Comparison of ENCODE assay signal across 20 mouse cellular contexts in the genomic region with DNA sequence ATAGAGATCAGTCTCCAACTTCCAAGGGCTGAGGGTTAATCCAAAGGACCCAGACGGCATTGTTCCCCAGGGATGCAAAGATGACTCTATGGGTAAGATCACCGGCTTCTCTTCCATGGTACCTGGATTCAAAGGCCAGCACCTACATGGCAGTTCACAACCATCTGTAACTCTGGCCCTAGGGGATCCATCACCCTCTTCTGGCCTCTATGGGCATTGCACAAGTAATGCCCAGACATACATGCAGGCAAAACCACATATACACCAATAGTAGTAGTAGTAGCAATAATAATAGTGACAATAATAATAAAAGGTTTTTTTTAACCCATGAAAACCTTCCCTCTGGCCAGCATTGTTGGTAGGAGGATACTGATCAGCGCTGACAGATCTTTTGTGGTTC.
DNase-seq lines count a peak whose midpoint lies in the region; ATAC-seq and TF ChIP-seq lines count a peak whose summit lies in the region.
"Had no signal": no experiment of that assay in that cellular context is flagged by ENCODE, and none has a peak within 500 bp of the region (broad histone marks: within the 10 kb centered on the region; RNA-seq: fewer than 3 reads in every experiment).

No protein-coding gene starts in this region.

- no peaks in the 10 kb centered on the region for H3K4me1 ChIP-seq in hindbrain, postnatal 0 days (ENCODE audit: insufficient read depth, low read length)
- no peaks in the 10 kb centered on the region for H3K4me1 ChIP-seq in hindbrain, embryonic 10.5 days (replicated peaks)
- H3K4me1 ChIP-seq in liver, postnatal 0 days (ENCODE audit: insufficient read depth) = no peaks in the 10 kb centered on the region
- H3K4me1 ChIP-seq in E14TG2a.4 (replicated peaks; ENCODE audit: low read depth, low read length) = peaks cover 7% of the 10 kb centered on the region
- H3K4me1 ChIP-seq: embryonic facial prominence, embryonic 13.5 days; liver, embryonic 15.5 days had no signal

- no peak for ATAC-seq in hindbrain, postnatal 0 days
- no peak for ATAC-seq in liver, postnatal 0 days
- ATAC-seq in megakaryocyte progenitor cell, adult 5-6 weeks (replicated peaks; ENCODE audit: poor library complexity) = 0 out of 2 replicates have a peak, but pooled peaks have one; percentile 31
- ATAC-seq: activated CD4-positive, CD25-positive, alpha-beta regulatory T cell, adult 4 months; hindbrain, embryonic 16.5 days had no signal

- H3K9me3 ChIP-seq in hindbrain, postnatal 0 days (ENCODE audit: low read length) = no peaks in the 10 kb centered on the region
- no peaks in the 10 kb centered on the region for H3K9me3 ChIP-seq in hindbrain, embryonic 10.5 days
- H3K9me3 ChIP-seq in liver, postnatal 0 days (ENCODE audit: low read length) = no peaks in the 10 kb centered on the region
- H3K9me3 ChIP-seq in E14TG2a.4 (ENCODE audit: low read length) = no peaks in the 10 kb centered on the region; the same call in 1 of the 2 replicates
- H3K9me3 ChIP-seq: embryonic facial prominence, embryonic 13.5 days; liver, embryonic 15.5 days had no signal

- no peaks in the 10 kb centered on the region for H3K36me3 ChIP-seq in hindbrain, postnatal 0 days (ENCODE audit: insufficient read depth, low read length)
- no peaks in the 10 kb centered on the region for H3K36me3 ChIP-seq in hindbrain, embryonic 10.5 days
- H3K36me3 ChIP-seq in liver, postnatal 0 days (replicated peaks; ENCODE audit: insufficient read depth, low read length) = no peaks in the 10 kb centered on the region
- no peaks in the 10 kb centered on the region for H3K36me3 ChIP-seq in E14TG2a.4 (ENCODE audit: insufficient read depth, low read length)
- H3K36me3 ChIP-seq: embryonic facial prominence, embryonic 13.5 days; liver, embryonic 15.5 days had no signal

- no peak overlapping the region for H3K27ac ChIP-seq in hindbrain, postnatal 0 days
- no peak overlapping the region for H3K27ac ChIP-seq in hindbrain, embryonic 10.5 days
- H3K27ac ChIP-seq in liver, postnatal 0 days (ENCODE audit: low read depth) = no peak overlapping the region
- H3K27ac ChIP-seq: embryonic facial prominence, embryonic 13.5 days; liver, embryonic 15.5 days had no signal

- peak; percentile 19; the same call in 1 of the 2 replicates for TF ChIP-seq CTCF in hindbrain, postnatal 0 days (IDR thresholded peaks at IDR 0.05; ENCODE audit: low read depth)
- peak; percentile 21; the same call in 1 of the 2 replicates for TF ChIP-seq CTCF in liver, postnatal 0 days (IDR thresholded peaks at IDR 0.05; ENCODE audit: low read depth)
- TF ChIP-seq CTCF in E14TG2a.4 (conservative IDR thresholded peaks at IDR 0.05; ENCODE audit: low read length) = peak; percentile 40

- no peak overlapping the region for H3K9ac ChIP-seq in hindbrain, postnatal 0 days (replicated peaks; ENCODE audit: low read length)
- no peak overlapping the region for H3K9ac ChIP-seq in liver, postnatal 0 days (replicated peaks)
- H3K9ac ChIP-seq: embryonic facial prominence, embryonic 13.5 days; liver, embryonic 15.5 days had no signal

- no peak for TF ChIP-seq EP300 in liver, postnatal 0 days (IDR thresholded peaks at IDR 0.05; ENCODE audit: low read depth)

- H3K4me3 ChIP-seq in hindbrain, postnatal 0 days (ENCODE audit: low read length) = no peak overlapping the region
- no peak overlapping the region for H3K4me3 ChIP-seq in hindbrain, embryonic 10.5 days
- H3K4me3 ChIP-seq in liver, postnatal 0 days (ENCODE audit: low read depth, low read length) = no peak overlapping the region
- H3K4me3 ChIP-seq in E14TG2a.4 (replicated peaks; ENCODE audit: low read length) = no peak overlapping the region
- H3K4me3 ChIP-seq: embryonic facial prominence, embryonic 13.5 days; liver, embryonic 15.5 days had no signal

- no peaks in the 10 kb centered on the region for H3K27me3 ChIP-seq in hindbrain, postnatal 0 days (ENCODE audit: insufficient read depth, low read length)
- no peaks in the 10 kb centered on the region for H3K27me3 ChIP-seq in hindbrain, embryonic 10.5 days (ENCODE audit: insufficient read depth, poor library complexity, severe bottlenecking)
- H3K27me3 ChIP-seq in liver, postnatal 0 days (ENCODE audit: insufficient read depth, low read length) = no peaks in the 10 kb centered on the region
- H3K27me3 ChIP-seq in E14TG2a.4 (ENCODE audit: insufficient read depth, low read length) = no peaks in the 10 kb centered on the region
- H3K27me3 ChIP-seq: embryonic facial prominence, embryonic 13.5 days; liver, embryonic 15.5 days had no signal

- no peak overlapping the region for H3K4me2 ChIP-seq in hindbrain, postnatal 0 days (ENCODE audit: low read depth, low read length)
- H3K4me2 ChIP-seq in liver, postnatal 0 days (ENCODE audit: low read depth, low read length) = no peak overlapping the region
- H3K4me2 ChIP-seq: embryonic facial prominence, embryonic 13.5 days; heart, embryonic 11.5 days; liver, embryonic 15.5 days had no signal

- 90% methylated on average over 3 of the region's 3 CpGs for WGBS in hindbrain, postnatal 0 days
- WGBS in hindbrain, embryonic 10.5 days = 87% methylated on average over 3 of the region's 3 CpGs
- WGBS in liver, postnatal 0 days (ENCODE audit: insufficient replicate concordance) = 80% methylated on average over 3 of the region's 3 CpGs

- no peak for DNase-seq in hindbrain, postnatal 0 days (ENCODE audit: low spot score)
- no peak for DNase-seq in hindbrain, embryonic 10.5 days (ENCODE audit: low spot score)
- no peak for DNase-seq in liver, postnatal 0 days
- DNase-seq in liver = no peak
- no peak for DNase-seq in cerebellum, adult 11 months
- DNase-seq: adrenal gland, postnatal 25 days; cerebellum, adult 9-10 months; gastrocnemius, postnatal 36 days; heart, postnatal 36 days; kidney, adult 9 months; layer of hippocampus, postnatal 36 days; left cerebral cortex, postnatal 4 days; midbrain, embryonic 14.5 days had no signal
